Mouse (Mus musculus) brain, embryonic 14.5 days (tissue): ENCODE data around the gene Denr.

Experiments used
- CTCF ChIP-seq: fragments of 200-500 bp; IDR thresholded peaks from 2 replicates; pipeline ENCODE4 v1.5.1; 2012; ENCODE audit warnings: inconsistent platforms, mild to moderate bottlenecking, moderate library complexity, borderline replicate concordance; ENCODE audit not compliant: insufficient read depth, insufficient read length; ENCODE audit errors: extremely low read depth
- POLR2A ChIP-seq: fragments of 200-500 bp; IDR thresholded peaks from 2 replicates; pipeline ENCODE4 v1.6.1; 2012; ENCODE audit warnings: mild to moderate bottlenecking, inconsistent platforms, borderline replicate concordance; ENCODE audit not compliant: poor library complexity, insufficient read depth, insufficient read length, severe bottlenecking; ENCODE audit errors: extremely low read depth

DNA sequence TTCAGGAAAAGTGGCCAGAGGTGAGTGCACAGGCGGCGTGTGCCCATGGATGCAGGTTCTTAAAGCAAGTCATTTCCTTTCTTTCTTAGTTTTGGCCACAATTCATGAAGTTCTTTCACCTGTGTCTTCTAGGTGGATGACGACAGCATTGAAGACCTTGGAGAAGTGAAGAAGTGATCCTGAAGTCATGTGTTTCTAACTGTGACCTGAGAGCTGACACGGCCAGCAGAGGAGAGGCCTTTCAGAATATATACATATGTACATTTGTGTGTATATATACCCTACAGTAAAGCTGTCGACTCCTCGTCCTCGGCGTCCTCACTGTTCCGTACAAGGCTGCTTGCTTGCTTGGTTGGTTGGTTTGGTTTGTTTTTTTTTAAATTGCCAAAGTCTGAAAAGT is 20.1 kb downstream of the Denr start, which contains the start of gene Gm43518:
- no peak for TF ChIP-seq CTCF
- no peak for TF ChIP-seq POLR2A
